Mouse (Mus musculus): ENCODE data around the gene Gm36210.
"Not testable (repeated sequence)": the region's sequence is repeated elsewhere in the genome, so short reads cannot be mapped to it uniquely, and the experiment has no call there.

Gm36210 gene

DNA sequence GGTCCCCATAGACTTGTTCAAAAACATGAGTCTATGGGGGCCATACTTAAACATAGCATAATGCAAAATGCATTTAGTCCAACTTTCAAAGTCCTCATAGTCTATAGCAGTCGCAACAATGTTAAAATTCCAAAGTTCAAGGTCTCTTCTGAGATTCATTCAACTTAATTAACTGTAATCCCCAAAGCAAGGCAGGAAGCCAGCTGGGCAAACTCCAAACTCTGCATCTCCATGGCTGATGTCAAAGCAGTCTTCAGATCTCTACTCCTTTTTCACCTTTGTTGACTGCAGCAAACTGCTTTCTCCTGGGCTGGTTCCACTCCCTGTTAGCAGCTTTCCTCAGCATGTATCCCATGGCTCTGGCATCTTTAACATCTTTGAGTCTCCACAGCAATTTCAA lies 27.3 kb downstream of the Gm36210 start:
- not testable (repeated sequence) for DNase-seq (ENCODE audit: low spot score)

DNA sequence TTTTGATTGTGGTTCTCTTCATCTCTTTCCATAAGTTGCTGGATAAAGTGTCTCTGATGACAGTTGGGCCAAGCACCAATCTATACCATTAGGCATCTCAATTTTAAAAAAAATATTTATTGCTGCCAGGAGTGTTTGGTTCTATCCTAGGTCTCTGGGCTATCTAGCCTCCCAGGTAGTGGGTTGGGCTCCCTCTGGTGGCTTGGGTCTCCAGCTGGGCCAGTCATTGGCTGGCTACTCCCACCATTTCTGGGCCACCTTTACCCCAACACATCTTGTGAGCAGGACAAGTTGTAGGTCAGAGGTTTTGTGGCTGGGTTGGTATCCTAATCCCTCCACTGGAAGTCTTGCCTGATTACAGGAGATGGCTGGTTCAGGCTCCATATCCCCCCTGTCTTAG lies 28.1 kb downstream of the Gm36210 start:
- no peak for DNase-seq (ENCODE audit: low spot score)

DNA sequence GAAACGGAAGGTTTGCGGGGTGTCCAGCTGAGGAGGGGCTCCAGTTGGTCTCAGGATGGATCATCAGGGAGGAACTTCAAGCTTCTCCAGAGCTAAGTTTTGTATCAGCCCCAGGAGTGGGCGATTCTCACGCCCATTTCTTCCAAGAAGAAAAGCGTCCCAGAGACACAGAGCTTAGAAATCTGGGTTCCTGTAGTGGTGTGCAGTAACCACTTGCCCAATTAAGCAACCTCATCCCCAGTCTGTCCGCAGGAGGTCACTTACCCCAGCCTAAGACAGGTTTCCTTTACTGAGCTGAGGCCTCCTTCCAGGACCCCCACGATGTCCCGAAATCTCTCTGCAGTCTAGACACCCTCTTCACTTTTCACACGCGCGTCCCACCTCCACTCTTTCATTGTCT lies 29.1 kb downstream of the Gm36210 start:
- no peak for DNase-seq (ENCODE audit: low spot score)

DNA sequence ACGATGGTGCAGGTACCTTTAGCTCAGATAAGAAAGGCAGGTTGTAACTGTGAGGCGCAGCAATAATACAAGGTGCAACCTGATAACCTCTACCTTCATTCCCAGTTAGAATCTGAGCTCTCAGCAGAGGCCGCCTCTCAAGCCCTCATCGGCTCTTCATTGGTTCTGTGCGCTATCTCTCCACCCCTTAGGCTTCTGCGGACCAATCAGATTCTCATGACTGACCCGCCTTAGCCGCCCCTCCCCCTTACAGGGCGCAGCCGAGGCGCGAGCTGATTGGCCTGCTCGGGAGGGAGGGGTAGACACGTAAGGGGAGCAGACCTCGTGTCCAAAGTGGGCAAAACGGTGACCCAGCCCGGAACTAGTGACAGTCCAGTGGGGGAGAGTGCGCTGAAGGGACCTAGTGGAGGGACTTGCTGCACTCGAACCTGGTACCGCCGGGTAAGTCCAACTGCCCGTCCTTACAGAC lies 29.5 kb downstream of the Gm36210 start, which contains the start of gene Isoc2a:
Gene Isoc2a (plus strand): TSS at position 401 of the 469 bp plus-strand sequence.
- DNase-seq (ENCODE audit: low spot score), result peak; percentile 97

DNA sequence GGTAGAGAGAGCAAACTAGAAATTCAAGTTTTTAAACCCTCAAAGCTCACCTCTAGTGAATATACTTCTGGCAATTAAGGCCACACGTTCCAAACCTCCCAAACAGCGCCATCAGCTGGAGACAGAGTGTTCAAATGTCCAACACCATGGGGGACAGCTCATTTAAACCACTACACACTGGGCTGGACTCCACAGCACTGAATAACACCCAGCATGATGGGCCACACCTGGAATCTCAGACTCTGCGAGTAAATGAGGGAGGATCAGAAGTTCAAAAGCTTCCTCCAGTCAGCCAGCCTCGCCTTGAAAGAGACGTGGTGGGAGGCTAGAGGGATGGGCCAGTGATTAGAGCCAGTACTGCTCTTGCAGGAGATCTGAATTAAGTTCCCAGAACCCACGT lies 36.2 kb downstream of the Gm36210 start, which contains the start of gene Isoc2b:
Gene Isoc2b (minus strand): TSS at position 126 of the 400 bp plus-strand sequence.
- DNase-seq (ENCODE audit: low spot score), result no peak

DNA sequence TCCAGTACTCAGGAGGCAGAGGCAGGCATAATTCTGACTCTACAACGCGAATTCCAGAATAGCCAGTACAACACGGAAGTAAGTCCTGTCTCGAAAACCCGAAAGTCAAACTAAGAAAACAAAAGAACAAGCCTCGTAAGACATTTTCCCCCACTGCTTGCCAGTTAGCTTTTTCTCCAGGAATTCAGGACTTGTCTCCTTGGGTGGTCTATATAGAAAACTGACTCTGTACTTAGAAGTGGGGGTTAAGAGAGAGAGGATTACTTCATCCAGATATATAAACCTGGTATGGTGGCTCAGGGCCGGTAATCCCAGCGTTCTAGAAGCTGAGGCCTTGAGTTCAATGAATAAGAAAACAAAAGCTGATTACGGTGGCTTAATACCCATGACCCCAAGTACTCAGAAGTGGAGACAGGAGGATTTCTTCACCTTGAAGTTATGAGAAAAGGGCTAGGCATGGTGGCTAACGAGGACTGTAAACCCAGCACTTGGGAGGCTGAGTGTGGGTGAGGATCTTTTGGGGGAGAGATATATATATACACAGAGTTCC lies 39.6 kb downstream of the Gm36210 start:
- DNase-seq (ENCODE audit: low spot score), result no peak

DNA sequence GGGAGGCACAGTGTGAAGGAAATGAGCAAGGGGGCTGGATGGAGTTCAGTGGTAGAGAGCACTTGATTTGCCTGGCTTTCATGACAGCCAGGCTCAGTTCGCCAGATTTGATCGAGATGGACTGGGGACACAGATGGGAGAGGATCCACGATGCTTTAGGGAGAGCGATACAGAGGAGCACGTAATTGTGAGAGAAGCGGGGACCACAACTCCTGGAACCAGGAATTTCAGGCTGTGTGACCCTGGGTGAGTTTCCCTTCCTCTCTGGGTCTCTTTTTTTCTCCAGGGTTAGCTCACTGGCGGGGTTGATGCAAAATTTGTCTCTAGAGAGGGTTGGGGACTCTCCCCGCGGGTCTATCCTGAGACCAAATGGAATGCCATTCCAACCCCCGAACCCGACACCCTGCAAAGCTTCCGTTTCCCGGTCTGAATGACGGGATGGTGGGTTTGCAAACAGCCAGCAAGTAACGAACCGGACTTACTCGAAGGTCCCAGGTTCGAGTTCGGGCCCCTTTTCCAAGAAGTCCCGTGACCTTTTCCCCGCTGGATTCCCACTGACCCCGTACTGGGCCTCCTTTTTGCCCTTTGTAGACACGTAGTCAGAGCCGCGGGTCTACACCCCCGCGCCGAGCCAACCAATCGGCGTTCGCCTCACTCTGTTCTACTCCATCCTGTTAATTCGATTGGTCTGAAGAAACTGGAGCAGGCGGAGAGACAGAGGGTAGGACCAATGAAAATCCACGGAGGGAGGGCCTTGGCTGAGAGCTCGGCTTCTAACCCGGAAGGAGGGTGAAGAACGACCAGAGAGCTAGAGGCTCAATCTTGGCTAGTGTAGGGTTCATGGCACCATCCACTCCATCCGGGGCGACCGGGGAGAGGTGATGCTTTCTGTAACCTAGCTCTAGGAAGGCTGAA lies 40.5 kb downstream of the Gm36210 start:
- peak; percentile 97 for DNase-seq (ENCODE audit: low spot score)

DNA sequence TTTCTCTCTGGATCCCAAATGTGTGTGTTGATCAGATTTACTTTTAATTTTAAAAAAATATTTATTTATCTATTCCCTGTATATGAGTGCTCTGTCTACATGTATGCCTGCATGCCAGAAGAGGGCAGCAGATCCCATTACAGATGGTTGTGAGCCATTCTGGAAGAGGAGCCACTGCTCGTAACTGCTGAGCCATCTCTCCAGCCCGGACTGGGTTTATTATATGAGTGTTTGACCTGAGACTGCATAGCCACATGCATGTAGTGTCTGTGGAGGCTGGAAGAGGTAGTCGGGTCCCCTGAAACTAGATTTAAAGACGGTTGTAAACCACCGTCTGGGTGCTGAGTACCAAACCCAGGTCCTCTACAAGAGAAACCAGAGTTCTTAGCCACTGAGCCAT lies 41.2 kb downstream of the Gm36210 start:
- DNase-seq (ENCODE audit: low spot score), result peak; percentile 55

DNA sequence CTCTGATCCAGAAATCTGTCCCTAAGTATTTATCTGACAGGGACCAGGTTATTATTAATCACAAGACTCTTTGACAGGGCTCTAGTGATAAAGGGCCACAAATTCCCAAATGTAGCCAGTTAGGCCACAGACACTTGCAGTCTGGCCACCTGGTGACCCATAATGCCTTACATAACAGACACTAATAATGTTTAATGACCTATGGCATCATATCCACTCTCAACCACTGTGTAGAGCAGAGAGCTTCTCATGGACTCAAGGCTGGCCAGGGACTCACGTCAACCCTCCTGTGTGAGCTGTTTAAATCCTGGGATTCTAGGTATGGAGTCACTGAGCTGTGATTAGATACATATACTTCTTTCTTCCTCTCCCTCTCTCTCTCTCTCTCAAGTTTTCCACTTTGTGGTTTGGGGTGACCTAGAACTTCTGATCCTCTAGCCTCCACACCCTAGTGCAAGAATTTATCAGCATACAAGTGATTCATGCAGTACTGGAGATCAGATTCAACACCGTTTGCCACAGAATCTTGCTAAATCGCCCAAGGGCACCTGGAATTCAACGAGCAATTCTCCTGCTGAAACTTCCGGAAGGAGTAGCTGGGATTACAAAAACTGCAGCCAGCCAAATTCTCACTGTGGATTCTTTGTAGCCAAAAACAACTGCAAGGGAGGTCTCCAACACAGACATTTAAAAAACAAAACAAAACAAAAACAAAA lies 42.0 kb downstream of the Gm36210 start:
- DNase-seq (ENCODE audit: low spot score), result no peak

DNA sequence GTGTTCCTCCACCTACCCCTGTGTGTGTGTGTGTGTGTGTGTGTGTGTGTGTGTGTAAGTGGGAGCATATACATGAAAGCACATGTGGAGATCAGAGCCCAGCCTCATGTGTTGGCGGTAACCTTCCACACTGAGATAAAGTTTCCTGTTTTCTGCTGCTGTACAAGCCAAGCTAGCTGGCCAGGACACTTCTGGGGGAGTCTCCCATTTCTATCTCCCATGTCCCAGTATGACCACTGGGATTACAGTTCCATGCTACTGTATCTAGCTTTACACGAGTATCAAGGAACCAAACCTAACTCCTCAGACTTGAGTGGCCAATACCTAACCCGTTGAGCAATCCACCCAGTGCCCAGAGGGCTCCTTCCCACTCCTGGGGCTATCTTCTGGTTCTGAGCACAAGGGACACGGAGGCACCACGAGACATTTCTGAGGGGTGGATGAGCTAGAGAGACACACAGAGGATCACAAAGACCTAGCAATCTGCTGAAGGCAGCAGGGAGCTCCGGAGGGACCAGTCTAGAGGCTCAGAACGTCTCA lies 42.7 kb downstream of the Gm36210 start:
- DNase-seq (ENCODE audit: low spot score), result no peak

DNA sequence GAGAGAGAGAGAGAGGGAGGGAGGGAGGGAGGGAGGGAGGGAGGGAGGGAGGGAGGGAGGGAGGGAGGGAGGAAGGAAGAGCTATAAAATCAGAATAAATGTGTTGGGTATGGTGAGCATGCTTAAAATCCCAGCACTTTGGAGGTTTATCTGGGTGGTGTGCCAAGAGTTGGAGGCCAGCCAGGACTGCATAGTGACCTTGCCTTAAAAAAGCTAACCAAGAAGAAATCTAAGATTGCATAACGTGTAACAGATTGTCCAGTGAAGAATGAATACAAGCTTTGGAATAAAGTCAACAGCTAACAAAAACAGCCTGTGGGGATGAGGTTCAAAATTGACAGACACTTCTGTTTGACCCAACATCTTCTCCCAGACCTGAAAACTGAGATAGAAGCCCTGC lies 43.3 kb downstream of the Gm36210 start:
- DNase-seq (ENCODE audit: low spot score), result no peak

DNA sequence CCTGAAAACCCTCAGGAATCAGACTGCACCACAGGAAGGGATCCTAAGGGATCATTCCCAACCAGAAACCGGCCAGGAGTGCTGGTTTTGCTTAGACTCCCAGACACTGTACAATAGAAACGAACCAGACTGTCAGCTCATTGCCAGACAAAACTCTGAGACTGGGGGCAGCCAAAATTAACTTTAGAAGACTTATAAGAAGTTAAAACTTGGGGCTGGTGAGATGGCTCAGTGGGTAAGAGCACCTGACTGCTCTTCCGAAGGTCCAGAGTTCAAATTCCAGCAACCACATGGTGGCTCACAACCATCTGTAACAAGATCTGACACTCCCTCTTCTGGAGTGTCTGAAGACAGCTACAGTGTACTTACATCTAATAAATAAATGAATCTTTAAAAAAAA lies 45.4 kb downstream of the Gm36210 start:
- DNase-seq (ENCODE audit: low spot score), result not testable (repeated sequence)

DNA sequence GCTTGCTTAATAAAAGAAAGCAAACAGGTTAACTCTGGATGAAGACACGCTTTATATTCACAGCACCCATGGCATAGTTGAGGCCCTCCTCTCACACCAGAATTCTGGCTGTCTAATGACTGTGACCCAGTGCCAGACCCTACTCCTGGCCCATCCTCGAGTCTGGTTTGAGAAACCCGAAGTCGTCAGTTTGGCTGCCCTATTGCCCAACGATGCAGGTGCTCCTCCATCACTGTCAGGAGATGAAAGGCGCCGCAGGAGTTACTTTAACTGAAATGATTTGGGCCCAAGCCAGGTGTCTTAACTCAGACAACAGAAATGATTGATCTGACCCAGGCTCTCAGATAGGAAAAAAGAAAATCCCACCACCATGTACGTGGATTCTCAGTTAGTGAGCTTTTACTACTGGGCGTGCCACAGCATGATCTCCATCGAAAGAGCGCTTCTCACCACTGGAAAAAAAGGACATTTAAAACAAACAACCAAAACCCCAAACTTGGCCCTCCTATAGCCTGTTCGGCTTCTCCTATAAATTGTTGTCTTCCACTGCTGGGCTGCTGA lies 46.8 kb downstream of the Gm36210 start:
- DNase-seq (ENCODE audit: low spot score), result no peak

DNA sequence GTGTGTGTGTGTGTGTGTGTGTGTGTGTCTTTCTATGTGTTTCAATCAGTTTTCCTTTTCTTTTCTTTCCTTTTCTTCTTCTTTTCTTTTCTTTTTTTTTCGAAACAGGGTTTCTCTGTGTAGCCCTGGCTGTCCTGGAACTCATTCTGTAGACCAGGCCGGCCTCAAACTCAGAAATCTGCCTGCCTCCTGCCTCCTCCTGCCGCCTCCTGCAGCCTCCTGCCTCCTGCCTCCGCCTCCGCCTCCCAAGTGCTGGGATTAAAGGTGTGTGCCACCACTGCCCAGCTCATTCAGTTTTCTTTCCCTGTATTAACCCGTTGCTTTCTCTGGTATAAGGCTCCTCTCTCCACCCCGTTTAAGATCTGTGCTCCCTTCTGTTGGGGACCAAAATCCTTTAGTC lies 49.0 kb downstream of the Gm36210 start:
- no peak for DNase-seq (ENCODE audit: low spot score)

DNA sequence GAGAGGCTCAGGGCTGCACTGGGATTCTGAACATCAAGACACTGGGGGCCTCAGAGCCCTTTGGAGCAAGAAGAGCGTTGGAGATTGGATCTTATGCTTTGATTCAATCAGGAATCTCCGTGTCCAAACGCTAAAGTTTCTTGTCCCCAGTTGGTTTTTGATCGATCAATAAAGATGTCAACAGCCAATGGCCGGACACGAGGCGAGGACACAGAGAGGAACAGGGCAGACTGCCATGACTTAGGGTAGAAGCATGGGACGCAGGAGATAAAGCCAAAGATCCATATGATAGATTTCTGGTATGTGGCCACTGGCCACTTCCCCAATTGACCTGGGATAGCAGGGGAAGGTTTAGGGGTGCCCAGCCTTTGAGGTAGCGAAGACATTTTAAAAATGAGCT lies 49.8 kb downstream of the Gm36210 start:
- no peak for DNase-seq (ENCODE audit: low spot score)

DNA sequence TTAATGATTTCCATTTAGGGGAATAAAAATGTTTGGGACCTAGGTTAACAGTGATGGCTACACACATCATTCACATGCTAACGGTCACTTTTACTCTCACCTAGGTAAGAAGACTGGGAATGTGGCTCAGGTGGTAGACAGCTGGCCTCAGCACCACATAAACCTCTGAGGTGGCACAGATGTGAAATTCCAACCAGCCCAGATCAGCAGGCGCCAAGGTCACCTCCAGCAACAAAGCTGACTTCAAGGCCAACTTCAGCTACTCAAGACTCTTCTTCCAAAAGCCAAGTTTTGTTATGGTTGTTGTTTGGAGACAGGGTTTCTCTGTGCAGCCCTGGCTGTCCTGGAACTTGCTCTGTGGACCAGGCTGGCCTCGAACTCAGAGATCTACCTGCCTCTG lies 52.7 kb downstream of the Gm36210 start:
- DNase-seq (ENCODE audit: low spot score), result no peak

DNA sequence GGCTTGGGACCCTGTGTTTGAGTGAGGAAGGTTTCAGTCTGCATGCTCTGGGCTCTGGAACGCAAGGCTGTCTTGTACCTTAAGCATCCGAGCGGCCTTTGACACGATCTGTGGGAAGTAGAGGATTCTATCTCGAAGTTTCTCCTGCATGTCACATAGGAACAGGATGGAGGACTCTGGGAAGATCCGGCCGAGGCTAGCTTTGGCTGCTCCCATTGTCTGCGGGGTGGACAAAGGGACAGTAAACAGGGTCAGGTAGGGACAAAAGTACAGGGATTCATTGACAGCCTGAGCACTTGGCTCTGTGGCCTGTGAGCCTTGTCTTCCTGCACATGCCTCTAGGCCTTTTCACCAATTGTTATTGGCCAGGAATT lies 55.0 kb downstream of the Gm36210 start:
- DNase-seq (ENCODE audit: low spot score), result no peak

DNA sequence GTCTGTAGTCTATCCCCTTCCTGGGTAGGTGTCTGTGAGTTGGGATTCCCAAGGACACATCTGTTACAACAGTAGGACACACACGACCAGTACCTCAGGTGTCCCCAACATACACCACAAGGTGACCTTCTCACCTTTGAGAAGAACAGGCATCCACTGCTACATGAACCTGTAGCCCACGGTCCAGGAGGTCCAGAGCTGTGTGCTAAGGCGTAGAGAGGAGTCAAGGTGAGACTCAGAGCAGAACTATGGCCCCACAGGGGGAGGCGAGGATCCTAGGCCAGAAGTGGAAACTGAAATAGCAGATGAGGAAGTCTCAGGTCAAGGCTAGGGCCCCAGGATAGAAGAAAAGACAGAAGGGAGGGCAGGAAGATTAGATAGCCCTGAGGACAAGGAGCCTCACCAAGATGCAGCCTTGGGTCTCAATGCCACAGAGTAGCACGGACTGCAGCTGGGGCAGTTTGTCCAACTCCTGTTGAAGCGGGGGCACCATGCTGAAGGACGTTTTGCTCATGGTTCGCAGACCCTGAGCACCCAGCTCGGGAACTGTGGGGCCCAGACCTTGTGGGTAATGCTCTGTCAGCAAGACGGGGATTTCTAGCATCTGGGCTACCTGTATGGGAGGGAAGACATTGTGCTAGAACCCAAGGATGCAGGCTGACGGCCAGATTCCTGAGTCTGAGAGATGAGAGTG lies 55.5 kb downstream of the Gm36210 start:
- DNase-seq (ENCODE audit: low spot score), result no peak

DNA sequence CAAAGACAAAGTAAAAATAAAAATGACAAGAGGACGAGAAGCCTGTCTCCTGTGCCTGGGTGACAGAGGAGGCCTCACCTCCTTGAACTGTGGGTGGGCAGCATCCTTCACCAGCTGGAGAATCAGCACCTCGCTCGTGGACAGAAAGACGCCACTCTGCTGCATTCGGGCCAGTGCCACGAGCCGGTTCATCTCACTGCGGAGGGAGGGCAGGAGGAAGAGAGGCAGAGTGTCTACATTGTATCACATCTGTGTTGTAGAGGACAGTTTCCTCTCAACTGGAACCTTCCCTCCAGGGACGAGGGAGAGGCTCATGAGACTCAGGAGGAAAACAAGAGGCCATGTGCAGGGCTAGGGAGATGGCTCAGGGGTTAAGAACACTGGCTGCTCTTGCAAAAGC lies 56.9 kb downstream of the Gm36210 start:
- DNase-seq (ENCODE audit: low spot score), result no peak
